Mouse (Mus musculus) cerebral cortex, adult 2 months (tissue): ENCODE data around the gene Phf21a.

Experiments used
- WGBS: fragments of 180-500 bp; shearing (Covaris S2); methylation state at CpG from one replicate; pipeline ENCODE4 v1.1.7; 2018; 5-methylcytosine and 5-hydroxymethylcytosine counted together

Phf21a gene

GRCm38 (mm10) chr2:92362571-92363228 is 269.8 kb downstream of the Phf21a start:
- 94% methylated on average over 6 of the region's 6 CpGs for WGBS

- WGBS: 94% methylated on average over 4 of the region's 4 CpGs
These were observed 271.2 kb downstream of the Phf21a start for GRCm38 (mm10) chr2:92364086-92364485.

GRCm38 (mm10) chr2:92365568-92365967 is 272.7 kb downstream of the Phf21a start:
- 92% methylated on average over 10 of the region's 10 CpGs for WGBS

- 46% methylated on average over 20 of the region's 20 CpGs for WGBS
These were observed 274.6 kb downstream of the Phf21a start for GRCm38 (mm10) chr2:92367383-92368029.

GRCm38 (mm10) chr2:92370375-92370774 is 277.5 kb downstream of the Phf21a start:
- WGBS: 20% methylated on average over 19 of the region's 19 CpGs

- WGBS: 13% methylated on average over 45 of the region's 45 CpGs
These were observed 278.2 kb downstream of the Phf21a start for GRCm38 (mm10) chr2:92370821-92371805.

- WGBS: 48% methylated on average over 10 of the region's 10 CpGs
These were observed 279.2 kb downstream of the Phf21a start for GRCm38 (mm10) chr2:92371971-92372690.

GRCm38 (mm10) chr2:92372767-92373436 is 280.0 kb downstream of the Phf21a start:
- WGBS: 62% methylated on average over 9 of the region's 9 CpGs

- WGBS: 72% methylated on average over 11 of the region's 11 CpGs
These were observed 280.5 kb downstream of the Phf21a start for GRCm38 (mm10) chr2:92373437-92373813.

- WGBS: 3% methylated on average over 16 of the region's 16 CpGs
These were observed 281.6 kb downstream of the Phf21a start, which contains the start of the genes Pex16 and Large2 for GRCm38 (mm10) chr2:92374514-92374913. TSS of gene Pex16 (plus strand) at chr2:92374676. TSS of gene Large2 (minus strand) at chr2:92374869.

- under 1% methylated on average over 29 of the region's 29 CpGs for WGBS
These were observed 282.2 kb downstream of the Phf21a start for GRCm38 (mm10) chr2:92375099-92375623.

GRCm38 (mm10) chr2:92375788-92376187 is 282.9 kb downstream of the Phf21a start:
- WGBS: 6% methylated on average over 10 of the region's 10 CpGs

GRCm38 (mm10) chr2:92376300-92376699 is 283.4 kb downstream of the Phf21a start:
- 84% methylated on average over 6 of the region's 6 CpGs for WGBS

- WGBS: 95% methylated on average over 7 of the region's 7 CpGs
These were observed 284.4 kb downstream of the Phf21a start for GRCm38 (mm10) chr2:92377320-92377719.

- 80% methylated on average over 17 of the region's 17 CpGs for WGBS
These were observed 287.0 kb downstream of the Phf21a start for GRCm38 (mm10) chr2:92379783-92380494.

GRCm38 (mm10) chr2:92380495-92381050 is 287.7 kb downstream of the Phf21a start:
- 69% methylated on average over 6 of the region's 6 CpGs for WGBS

- WGBS: 79% methylated on average over 5 of the region's 5 CpGs
These were observed 288.2 kb downstream of the Phf21a start for GRCm38 (mm10) chr2:92381161-92381560.

GRCm38 (mm10) chr2:92381901-92382588 is 289.1 kb downstream of the Phf21a start, which contains the start of gene 1700029I15Rik:
TSS of gene 1700029I15Rik (plus strand) at chr2:92382538.
- 63% methylated on average over 5 of the region's 5 CpGs for WGBS

- WGBS: 77% methylated on average over 4 of the region's 4 CpGs
These were observed 289.8 kb downstream of the Phf21a start for GRCm38 (mm10) chr2:92382759-92383158.
